Mouse (Mus musculus) G1E (cell line): ENCODE measurements around the gene Olfr313.

ENCODE experiments used
- CTCF ChIP-seq: IDR thresholded peaks from 2 replicates; pipeline ENCODE4 v1.5.1; 2012; ENCODE audit warnings: low read depth, low read length, inconsistent platforms, mixed read lengths
- TAL1 ChIP-seq: conservative IDR thresholded peaks from 2 replicates; pipeline ENCODE4 v1.6.1; 2012; ENCODE audit warnings: low read depth, low read length, inconsistent platforms, mixed read lengths

DNA sequence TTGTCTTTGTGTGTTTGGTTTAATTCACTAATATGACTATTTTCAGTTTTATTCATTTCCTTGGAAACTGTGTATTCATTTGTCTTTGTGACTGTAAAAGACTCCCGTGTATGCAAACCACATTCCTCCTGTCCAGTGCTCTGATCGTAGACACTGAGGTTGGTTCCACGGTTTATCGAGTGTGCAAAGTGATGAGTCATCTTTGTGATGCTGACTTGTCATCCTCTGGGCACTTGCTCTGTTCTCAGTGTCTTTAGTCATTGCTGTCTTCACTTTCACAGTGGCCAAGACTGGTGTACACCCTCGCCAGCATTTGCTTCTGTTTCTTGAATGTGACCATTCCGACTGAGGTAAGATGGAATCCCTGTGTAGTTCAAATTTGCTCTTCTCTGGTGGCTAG lies 24.2 kb upstream of the Olfr313 start:
- no peak for TF ChIP-seq CTCF
- no peak for TF ChIP-seq TAL1
